Mouse (Mus musculus) neural tube, embryonic 12.5 days (tissue): ENCODE measurements at regions not wholly inside any gene's neighbourhood (a gene's known extent, or its start where the extent isn't known, plus 50 kb on each side); places are given as distances from the start of the nearest gene placed in this dataset.

ENCODE experiments used
- ATAC-seq: fragments of 200-750 bp; cut with Nextera tagmentation; 2 replicates; pipeline ENCODE4 v1.8.0; 2017; ENCODE audit warnings: low read depth, mild to moderate bottlenecking, moderate TSS enrichment, moderate library complexity; ENCODE audit not compliant: low FRiP score
- H3K27ac ChIP-seq: fragments of 300-500 bp; sonication (generic); 2 replicates; pipeline ENCODE4 v1.5.1; 2016
- H3K27me3 ChIP-seq: fragments of 300-500 bp; sonication (generic); replicated peaks from 2 replicates; pipeline ENCODE4 v1.6.1; 2016; ENCODE audit warnings: mild to moderate bottlenecking
- H3K36me3 ChIP-seq: fragments of 300-500 bp; sonication (generic); 2 replicates; pipeline ENCODE4 v1.6.1; 2016; ENCODE audit warnings: mild to moderate bottlenecking
- H3K4me1 ChIP-seq: fragments of 300-500 bp; sonication (generic); 2 replicates; pipeline ENCODE4 v1.6.1; 2016
- H3K4me2 ChIP-seq: fragments of 300-500 bp; sonication (generic); replicated peaks from 2 replicates; pipeline ENCODE4 v1.6.1; 2016; ENCODE audit warnings: mild to moderate bottlenecking
- H3K4me3 ChIP-seq: fragments of 300-500 bp; sonication (generic); 2 replicates; pipeline ENCODE4 v1.5.1; 2016
- H3K9ac ChIP-seq: fragments of 300-500 bp; sonication (generic); 2 replicates; pipeline ENCODE4 v1.6.1; 2016; ENCODE audit warnings: mild to moderate bottlenecking
- H3K9me3 ChIP-seq: fragments of 300-500 bp; sonication (generic); 2 replicates; pipeline ENCODE4 v1.6.1; 2016; ENCODE audit warnings: mild to moderate bottlenecking
- WGBS: fragments of 180-500 bp; shearing (Covaris S2); methylation state at CpG from one replicate; pipeline ENCODE4 v1.1.7; 2016; 5-methylcytosine and 5-hydroxymethylcytosine counted together

DNA sequence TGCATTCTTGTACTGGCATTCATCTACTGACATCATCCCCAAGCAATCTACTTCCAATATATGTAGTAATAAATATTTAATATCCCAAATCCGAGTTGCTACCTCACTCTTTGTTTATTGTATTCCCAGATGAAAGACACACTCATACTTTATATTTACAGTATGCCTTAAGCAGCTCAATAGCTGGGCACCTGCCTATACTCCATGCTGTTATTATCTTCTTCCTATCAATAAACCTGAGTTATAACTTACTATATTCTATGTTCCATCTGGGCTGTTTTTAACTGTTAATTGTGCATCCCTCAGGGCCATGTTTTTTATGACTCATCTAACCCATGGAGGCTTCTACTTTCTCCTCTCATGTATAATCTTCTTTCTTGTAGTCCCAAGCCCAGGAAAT, 1521.7 kb upstream of the Cdh20 start:
- Histone ChIP-seq H3K4me1 (no peaks in the 10 kb centered on the region), H3K4me2 (no peak overlapping the region), H3K27me3 (no peaks in the 10 kb centered on the region), H3K9me3 (no peaks in the 10 kb centered on the region), H3K36me3 (no peaks in the 10 kb centered on the region), H3K4me3 (no peak overlapping the region), H3K9ac (no peak overlapping the region), H3K27ac (no peak overlapping the region)
- 45% methylated on average over 1 of the region's 1 CpGs for WGBS
- ATAC-seq: peak; percentile 56; the same call in 1 of the 2 replicates
